Mouse (Mus musculus): ENCODE data around the gene Slc9a9. TPM values are rescaled to one million over a fixed set of nuclear protein-coding genes. Genes with fewer than 3 reads are reported as not detected.

The Slc9a9 gene
- polyA plus RNA-seq, 1 experiment: 8.9 TPM

DNA sequence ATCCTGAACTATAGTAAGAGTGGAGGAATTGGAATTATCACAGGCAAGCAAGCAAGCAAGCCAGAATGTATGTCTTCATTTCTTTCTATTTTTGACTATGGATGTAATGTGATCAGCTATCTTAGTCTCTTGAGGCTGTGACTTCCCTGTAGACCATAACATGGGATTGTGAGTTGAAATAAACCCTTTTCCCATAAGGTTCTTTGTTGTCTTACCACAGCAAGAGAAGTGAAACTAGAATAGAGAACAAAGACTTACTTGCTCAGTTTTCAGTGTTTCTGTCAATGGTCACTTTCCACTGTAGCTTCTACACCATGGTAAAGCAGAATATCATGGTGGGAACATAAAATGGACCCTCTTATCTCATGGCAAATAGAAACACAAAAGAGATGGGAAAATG is 366.5 kb downstream of the Slc9a9 start:
- Histone ChIP-seq H3K4me3 (replicated peaks; ENCODE audit: insufficient read depth, low read depth, low read length) (no peak overlapping the region), H3K27ac (ENCODE audit: insufficient read depth, low read length) (no peak overlapping the region), H3K27me3 (ENCODE audit: control insufficient read depth, insufficient read depth, low read length) (no peaks in the 10 kb centered on the region), H3K4me1 (ENCODE audit: control insufficient read depth, insufficient read depth, low read length) (no peaks in the 10 kb centered on the region)
- TF ChIP-seq POLR2A (IDR thresholded peaks at IDR 0.05; ENCODE audit: borderline replicate concordance, insufficient read depth, low read length): no peak
- DNase-seq: no peak

DNA sequence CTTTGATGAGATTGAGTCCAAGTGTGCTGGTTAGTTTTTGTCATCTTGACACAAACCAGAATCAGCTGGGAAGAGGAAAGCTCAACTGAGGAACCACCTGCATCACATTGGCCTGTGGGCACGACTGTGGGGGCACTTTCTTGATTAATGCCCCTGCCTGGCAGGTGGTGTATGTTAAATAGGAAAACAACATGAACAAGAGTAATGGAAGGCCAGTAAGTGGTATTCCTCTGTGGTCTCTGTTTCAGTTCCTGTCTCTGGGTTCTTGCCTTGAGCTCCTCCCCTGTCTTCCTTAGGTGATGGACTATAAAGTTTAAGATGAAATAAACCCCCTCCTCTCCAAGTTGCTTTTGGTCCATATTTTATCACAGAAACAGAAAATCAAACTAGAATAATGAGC is 372.7 kb downstream of the Slc9a9 start:
- 34% methylated on average over 1 of the region's 1 CpGs for WGBS
- no peaks in the 10 kb centered on the region for H3K27me3 ChIP-seq (ENCODE audit: control insufficient read depth, insufficient read depth, low read length)
- H3K27ac ChIP-seq (ENCODE audit: insufficient read depth, low read length): no peak overlapping the region
- DNase-seq: no peak
- H3K4me3 ChIP-seq (replicated peaks; ENCODE audit: insufficient read depth, low read depth, low read length): no peak overlapping the region
- no peaks in the 10 kb centered on the region for H3K4me1 ChIP-seq (ENCODE audit: control insufficient read depth, insufficient read depth, low read length)
- TF ChIP-seq CTCF (IDR thresholded peaks at IDR 0.05; ENCODE audit: borderline replicate concordance, insufficient read depth, low read depth, low read length): no peak
- no peak for TF ChIP-seq POLR2A (IDR thresholded peaks at IDR 0.05; ENCODE audit: borderline replicate concordance, insufficient read depth, low read length)

DNA sequence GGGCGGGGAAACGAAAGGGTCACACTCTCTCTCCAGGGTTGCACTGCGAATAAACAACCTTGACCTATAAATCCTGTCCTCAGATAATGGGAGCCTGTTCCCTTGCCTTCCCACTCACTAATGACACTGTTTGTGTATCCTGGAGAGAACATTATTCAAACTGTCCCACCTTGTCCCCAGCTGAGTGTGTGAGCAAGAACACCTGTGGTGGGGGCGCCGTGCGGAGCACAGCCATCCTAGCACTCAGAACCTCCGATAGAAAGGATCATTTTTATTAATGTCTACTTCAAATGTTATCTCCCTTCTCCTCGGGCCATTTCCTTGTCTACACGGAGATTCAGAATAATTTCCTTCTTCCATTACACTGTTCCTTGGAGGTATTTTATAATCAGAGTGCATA is 382.5 kb downstream of the Slc9a9 start:
- Histone ChIP-seq H3K4me3 (replicated peaks; ENCODE audit: insufficient read depth, low read depth, low read length) (no peak overlapping the region), H3K27ac (ENCODE audit: insufficient read depth, low read length) (no peak overlapping the region), H3K4me1 (ENCODE audit: control insufficient read depth, insufficient read depth, low read length) (no peaks in the 10 kb centered on the region), H3K27me3 (ENCODE audit: control insufficient read depth, insufficient read depth, low read length) (no peaks in the 10 kb centered on the region)
- 92% methylated on average over 9 of the region's 9 CpGs for WGBS
- no peak for TF ChIP-seq CTCF (IDR thresholded peaks at IDR 0.05; ENCODE audit: borderline replicate concordance, insufficient read depth, low read depth, low read length)
- no peak for TF ChIP-seq POLR2A (IDR thresholded peaks at IDR 0.05; ENCODE audit: borderline replicate concordance, insufficient read depth, low read length)
- no peak for DNase-seq

- WGBS: 61% methylated on average over 5 of the region's 5 CpGs
- DNase-seq: no peak
- no peak overlapping the region for H3K27ac ChIP-seq (ENCODE audit: insufficient read depth, low read length)
- H3K4me3 ChIP-seq (replicated peaks; ENCODE audit: insufficient read depth, low read depth, low read length): no peak overlapping the region
- no peaks in the 10 kb centered on the region for H3K27me3 ChIP-seq (ENCODE audit: control insufficient read depth, insufficient read depth, low read length)
- TF ChIP-seq POLR2A (IDR thresholded peaks at IDR 0.05; ENCODE audit: borderline replicate concordance, insufficient read depth, low read length): no peak
- no peak for TF ChIP-seq CTCF (IDR thresholded peaks at IDR 0.05; ENCODE audit: borderline replicate concordance, insufficient read depth, low read depth, low read length)
- H3K4me1 ChIP-seq (ENCODE audit: control insufficient read depth, insufficient read depth, low read length): no peaks in the 10 kb centered on the region
Measured at GRCm38 (mm10) chr9:95053183-95053582, 383.5 kb downstream of the Slc9a9 start.

DNA sequence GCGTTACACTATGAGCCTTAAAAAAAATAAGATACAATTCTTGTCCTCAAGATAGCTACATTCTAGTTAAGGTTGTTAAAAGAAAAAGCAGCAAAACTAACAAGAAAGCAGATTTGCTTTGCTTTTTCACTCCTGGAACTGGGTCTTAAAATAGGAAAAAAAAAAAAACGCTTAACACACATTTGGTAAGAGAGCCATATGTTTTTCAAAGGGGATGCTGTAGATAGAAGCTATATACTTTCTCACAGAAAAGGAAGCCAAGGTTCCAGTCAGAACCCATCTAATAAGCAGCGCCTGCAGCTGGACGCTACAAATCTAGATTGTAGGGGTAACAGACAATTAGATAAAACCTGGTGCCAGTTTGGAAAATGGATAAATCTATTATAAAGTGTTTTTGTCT is 386.1 kb downstream of the Slc9a9 start:
- Histone ChIP-seq H3K4me3 (replicated peaks; ENCODE audit: insufficient read depth, low read depth, low read length) (no peak overlapping the region), H3K27me3 (ENCODE audit: control insufficient read depth, insufficient read depth, low read length) (no peaks in the 10 kb centered on the region), H3K4me1 (ENCODE audit: control insufficient read depth, insufficient read depth, low read length) (no peaks in the 10 kb centered on the region), H3K27ac (ENCODE audit: insufficient read depth, low read length) (no peak overlapping the region)
- TF ChIP-seq CTCF (IDR thresholded peaks at IDR 0.05; ENCODE audit: borderline replicate concordance, insufficient read depth, low read depth, low read length): no peak
- no peak for TF ChIP-seq POLR2A (IDR thresholded peaks at IDR 0.05; ENCODE audit: borderline replicate concordance, insufficient read depth, low read length)
- no peak for DNase-seq
- WGBS: 87% methylated on average over 4 of the region's 4 CpGs

GRCm38 (mm10) chr9:95060702-95061101 is 391.0 kb downstream of the Slc9a9 start:
- WGBS: 98% methylated on average over 4 of the region's 4 CpGs
- H3K27ac ChIP-seq (ENCODE audit: insufficient read depth, low read length): no peak overlapping the region
- H3K4me3 ChIP-seq (replicated peaks; ENCODE audit: insufficient read depth, low read depth, low read length): no peak overlapping the region
- DNase-seq: no peak
- no peaks in the 10 kb centered on the region for H3K4me1 ChIP-seq (ENCODE audit: control insufficient read depth, insufficient read depth, low read length)
- no peak for TF ChIP-seq CTCF (IDR thresholded peaks at IDR 0.05; ENCODE audit: borderline replicate concordance, insufficient read depth, low read depth, low read length)
- no peak for TF ChIP-seq POLR2A (IDR thresholded peaks at IDR 0.05; ENCODE audit: borderline replicate concordance, insufficient read depth, low read length)
- H3K27me3 ChIP-seq (ENCODE audit: control insufficient read depth, insufficient read depth, low read length): no peaks in the 10 kb centered on the region

DNA sequence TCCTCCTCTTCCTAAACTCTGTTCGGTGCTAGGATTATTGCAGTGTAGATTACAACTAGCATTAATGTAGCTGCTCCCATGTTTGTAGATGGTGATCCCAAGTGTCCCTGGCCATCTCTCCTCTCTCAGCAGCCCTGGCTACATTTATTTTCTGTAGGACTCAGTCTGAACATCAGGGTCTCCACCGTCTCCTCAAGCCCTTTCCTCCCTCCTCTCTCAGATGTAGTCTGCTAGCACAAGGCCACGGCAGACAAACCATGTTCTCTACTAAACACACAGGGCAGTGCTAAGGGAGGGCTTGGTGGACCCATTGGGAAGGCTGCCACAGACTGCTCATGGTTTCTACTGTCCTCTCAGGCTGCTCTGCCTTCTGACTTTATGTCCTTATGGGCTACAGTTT is 397.3 kb downstream of the Slc9a9 start:
- Histone ChIP-seq H3K4me1 (ENCODE audit: control insufficient read depth, insufficient read depth, low read length) (no peaks in the 10 kb centered on the region), H3K27me3 (ENCODE audit: control insufficient read depth, insufficient read depth, low read length) (no peaks in the 10 kb centered on the region), H3K4me3 (replicated peaks; ENCODE audit: insufficient read depth, low read depth, low read length) (no peak overlapping the region), H3K27ac (ENCODE audit: insufficient read depth, low read length) (no peak overlapping the region)
- TF ChIP-seq CTCF (IDR thresholded peaks at IDR 0.05; ENCODE audit: borderline replicate concordance, insufficient read depth, low read depth, low read length) (no peak), POLR2A (IDR thresholded peaks at IDR 0.05; ENCODE audit: borderline replicate concordance, insufficient read depth, low read length) (no peak)
- 31% methylated on average over 3 of the region's 3 CpGs for WGBS
- DNase-seq: no peak

DNA sequence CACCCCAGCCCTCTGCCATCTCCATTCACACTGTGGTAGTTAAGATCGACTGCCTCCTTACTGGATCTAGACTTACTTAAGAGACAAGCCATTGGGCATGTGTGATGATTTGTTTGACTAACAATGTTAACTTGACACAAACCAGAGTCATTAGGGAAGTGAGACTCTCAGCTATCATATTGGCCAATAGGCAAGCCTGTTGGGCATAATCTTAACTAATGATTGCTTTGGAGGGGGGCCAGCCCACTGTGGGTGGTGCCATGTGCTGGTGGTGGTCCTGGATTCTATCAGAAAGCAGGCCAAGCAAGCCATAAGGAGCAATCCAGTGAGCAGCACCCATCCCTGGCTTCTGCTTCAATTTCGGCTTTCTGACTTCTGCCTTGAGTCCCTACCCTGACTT is 398.8 kb downstream of the Slc9a9 start:
- Histone ChIP-seq H3K27me3 (ENCODE audit: control insufficient read depth, insufficient read depth, low read length) (no peaks in the 10 kb centered on the region), H3K4me3 (replicated peaks; ENCODE audit: insufficient read depth, low read depth, low read length) (no peak overlapping the region), H3K27ac (ENCODE audit: insufficient read depth, low read length) (no peak overlapping the region), H3K4me1 (ENCODE audit: control insufficient read depth, insufficient read depth, low read length) (no peaks in the 10 kb centered on the region)
- no peak for DNase-seq
- no peak for TF ChIP-seq CTCF (IDR thresholded peaks at IDR 0.05; ENCODE audit: borderline replicate concordance, insufficient read depth, low read depth, low read length)
- TF ChIP-seq POLR2A (IDR thresholded peaks at IDR 0.05; ENCODE audit: borderline replicate concordance, insufficient read depth, low read length): no peak
- WGBS: 97% methylated on average over 2 of the region's 2 CpGs

Data from cerebellum, adult 2 months (tissue).